18 mouse cellular contexts compared by ENCODE assay signal in the genomic region with DNA sequence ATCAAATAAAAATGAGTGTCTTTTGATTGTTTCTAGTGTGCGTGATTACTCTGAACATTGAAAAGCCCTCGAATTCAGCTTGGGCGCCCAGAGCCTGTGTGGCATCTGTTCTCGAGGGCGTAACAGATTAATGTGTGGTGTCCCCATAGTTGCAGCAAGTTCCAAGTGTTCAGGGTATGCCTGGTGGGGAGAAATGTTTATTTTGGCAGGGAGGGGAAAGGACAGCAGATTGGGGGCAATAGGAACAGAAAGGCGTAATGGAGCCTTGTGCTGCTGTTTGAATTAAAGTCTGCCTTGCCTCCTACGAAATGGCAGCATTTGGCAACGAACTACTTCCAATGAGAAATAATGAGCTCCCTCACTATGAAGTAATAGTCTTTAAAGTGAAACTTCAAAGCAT.
A peak's percentile ranks its signal among the peaks of the same experiment; 100 is the strongest.
DNase-seq lines count a peak whose midpoint lies in the region; ATAC-seq lines count a peak whose summit lies in the region.
"Had no signal": no experiment of that assay in that cellular context is flagged by ENCODE, and none has a peak within 500 bp of the region (broad histone marks: within the 10 kb centered on the region; RNA-seq: fewer than 3 reads in every experiment).

No protein-coding gene starts in this region.

- DNase-seq in cerebellum, postnatal 14 days, result peak; percentile 3 to 7
- DNase-seq in cerebellum, postnatal 4 days (ENCODE audit: low spot score in 2 of 2), result no peak
- peak; percentile 80 to 92 for DNase-seq in layer of hippocampus, adult 18-20 months (ENCODE audit: low spot score in 2 of 2)
- peak; percentile 61 to 87 for DNase-seq in layer of hippocampus, postnatal 14 days (ENCODE audit: low spot score in 2 of 2)
- DNase-seq in thymus, adult 18-20 months, result no peak
- DNase-seq in lung, postnatal 10 days, result no peak
- no peak for DNase-seq in urinary bladder, adult 2 months (ENCODE audit: low spot score)
- DNase-seq: adrenal gland, postnatal 10 days; cerebellum, adult 9-10 months; heart, postnatal 4 days; kidney, postnatal 4 days had no signal

- no peaks in the 10 kb centered on the region for H3K27me3 ChIP-seq in forebrain, embryonic 13.5 days
- H3K27me3 ChIP-seq: embryonic facial prominence, embryonic 12.5 days; kidney, embryonic 15.5 days; midbrain, embryonic 12.5 days had no signal

- 58% methylated on average over 8 of the region's 8 CpGs for whole genome bisulfite sequencing in forebrain, embryonic 13.5 days

- H3K36me3 ChIP-seq in forebrain, embryonic 13.5 days (ENCODE audit: poor library complexity, severe bottlenecking), result no peaks in the 10 kb centered on the region
- H3K36me3 ChIP-seq: embryonic facial prominence, embryonic 12.5 days; heart, embryonic 10.5 days; kidney, embryonic 15.5 days; midbrain, embryonic 12.5 days had no signal

- H3K4me3 ChIP-seq in forebrain, embryonic 13.5 days, result no peak overlapping the region
- H3K4me3 ChIP-seq: embryonic facial prominence, embryonic 12.5 days; heart, embryonic 10.5 days; kidney, embryonic 15.5 days; midbrain, embryonic 12.5 days had no signal

- H3K4me2 ChIP-seq in forebrain, embryonic 13.5 days, result no peak overlapping the region
- H3K4me2 ChIP-seq: embryonic facial prominence, embryonic 12.5 days; hindbrain, embryonic 14.5 days; kidney, embryonic 15.5 days; midbrain, embryonic 12.5 days had no signal

- H3K27ac ChIP-seq in forebrain, embryonic 13.5 days, result peak overlapping the region; percentile 20
- H3K27ac ChIP-seq: embryonic facial prominence, embryonic 12.5 days; heart, embryonic 10.5 days; hindbrain, embryonic 14.5 days; kidney, embryonic 15.5 days; midbrain, embryonic 12.5 days had no signal

- no peaks in the 10 kb centered on the region for H3K9me3 ChIP-seq in forebrain, embryonic 13.5 days (replicated peaks)
- H3K9me3 ChIP-seq: embryonic facial prominence, embryonic 12.5 days; heart, embryonic 10.5 days; kidney, embryonic 15.5 days; midbrain, embryonic 12.5 days had no signal

- peak; percentile 89 for ATAC-seq in forebrain, embryonic 13.5 days
- ATAC-seq: intestine, embryonic 16.5 days had no signal

- no peak overlapping the region for H3K9ac ChIP-seq in forebrain, embryonic 13.5 days
- H3K9ac ChIP-seq: embryonic facial prominence, embryonic 12.5 days; hindbrain, embryonic 14.5 days; kidney, embryonic 15.5 days; midbrain, embryonic 12.5 days had no signal

- H3K4me1 ChIP-seq in forebrain, embryonic 13.5 days, result peaks cover 23% of the 10 kb centered on the region
- H3K4me1 ChIP-seq: embryonic facial prominence, embryonic 12.5 days; heart, embryonic 10.5 days; kidney, embryonic 15.5 days; midbrain, embryonic 12.5 days had no signal

Comparison
In these comparisons a context has a peak if more than half of its experiments do, and no peak if none do; other contexts are left out.
1. DNase-seq: peak in cerebellum, postnatal 14 days (2 of 2), layer of hippocampus, adult 18-20 months (2 of 2) and layer of hippocampus, postnatal 14 days (2 of 2); none in cerebellum, postnatal 4 days (0 of 2), thymus, adult 18-20 months (0 of 2), lung, postnatal 10 days (single experiment) and urinary bladder, adult 2 months (single experiment).